Mouse (Mus musculus) layer of hippocampus, postnatal 14 days (tissue): Measurements from ENCODE around the gene Vsnl1. TPM values are rescaled to one million over a fixed set of nuclear protein-coding genes. Genes with fewer than 3 reads are reported as not detected.

Experiments used
- DNase-seq, 2 experiments: peaks; one replicate each; pipeline ENCODE4 v3.0.0; 2021 to 2022; ENCODE audit warnings: low spot score in 2 of 2, mixed read lengths in 1 of 2
- long read RNA-seq, 2 experiments: library from polyadenylated mRNA; stranded (forward); transcript quantifications; one replicate each; pipeline ENCODE4 v2.0.0; 2021
- total RNA-seq, 2 experiments: library from RNA; stranded (reverse); gene quantifications; 2 replicates each; pipeline ENCODE4 v1.2.3; 2021

Vsnl1 gene
- total RNA-seq = 100 to 1,000 TPM; 377 to 391 TPM
- long read RNA-seq, experiment 1, transcript Vsnl1-201 (4 exons, 1,903 nt) = major isoform, 192 of 218 reads
- long read RNA-seq, experiment 1, partial matches to known transcripts = 15 of 218 reads
- long read RNA-seq, experiment 1, other reads (novel, unspliced or antisense) = 11 of 218 reads
- long read RNA-seq, experiment 2, transcript Vsnl1-201 (4 exons, 1,903 nt) = major isoform, 293 of 350 reads
- long read RNA-seq, experiment 2, partial matches to known transcripts = 28 of 350 reads
- long read RNA-seq, experiment 2, other reads (novel, unspliced or antisense) = 28 of 350 reads

- DNase-seq = peak; percentile 84 to 93
These were observed at the start of gene Vsnl1 for GRCm38 (mm10) chr12:11436497-11437265. Gene Vsnl1 (minus strand): TSS chr12:11436613.

GRCm38 (mm10) chr12:11456632-11457031, 20.2 kb upstream of the Vsnl1 start:
- DNase-seq = no peak

- no peak for DNase-seq
These were observed 19.8 kb upstream of the Vsnl1 start for GRCm38 (mm10) chr12:11456213-11456612.

- peak; percentile 65 to 86 for DNase-seq
These were observed 19.3 kb upstream of the Vsnl1 start, which contains the start of gene Rad51ap2 for GRCm38 (mm10) chr12:11455549-11456194. Gene Rad51ap2 (plus strand): TSS chr12:11456079.

GRCm38 (mm10) chr12:11454146-11454545, 17.7 kb upstream of the Vsnl1 start:
- no peak for DNase-seq

- DNase-seq = peak in 1 of 2 experiments; percentile 7
These were observed 1.6 kb upstream of the Vsnl1 start for GRCm38 (mm10) chr12:11437907-11438447.

- DNase-seq = peak; percentile 85 to 87
These were observed 973 bp upstream of the Vsnl1 start for GRCm38 (mm10) chr12:11437266-11437906.

- DNase-seq = no peak
These were observed 426 bp downstream of the Vsnl1 start for GRCm38 (mm10) chr12:11436023-11436350.

- no peak for DNase-seq
These were observed 979 bp downstream of the Vsnl1 start for GRCm38 (mm10) chr12:11435246-11436022.

- no peak for DNase-seq
These were observed 2.0 kb downstream of the Vsnl1 start for GRCm38 (mm10) chr12:11434446-11434845.

- DNase-seq = peak in 1 of 2 experiments; percentile 9
These were observed 2.7 kb downstream of the Vsnl1 start for GRCm38 (mm10) chr12:11433716-11434115.

GRCm38 (mm10) chr12:11433126-11433525, 3.3 kb downstream of the Vsnl1 start:
- no peak for DNase-seq

GRCm38 (mm10) chr12:11427396-11427795, 9.0 kb downstream of the Vsnl1 start:
- no peak for DNase-seq

GRCm38 (mm10) chr12:11418112-11418511, 18.3 kb downstream of the Vsnl1 start:
- DNase-seq = no peak

GRCm38 (mm10) chr12:11407679-11408078, 28.7 kb downstream of the Vsnl1 start:
- DNase-seq = no peak

GRCm38 (mm10) chr12:11398791-11399190, 37.6 kb downstream of the Vsnl1 start:
- DNase-seq = no peak

GRCm38 (mm10) chr12:11397029-11397428, 39.4 kb downstream of the Vsnl1 start:
- DNase-seq = no peak

- DNase-seq = no peak
These were observed 40.9 kb downstream of the Vsnl1 start for GRCm38 (mm10) chr12:11395470-11395869.

- no peak for DNase-seq
These were observed 43.9 kb downstream of the Vsnl1 start for GRCm38 (mm10) chr12:11392525-11392924.

GRCm38 (mm10) chr12:11391244-11391949, 45.0 kb downstream of the Vsnl1 start:
- peak in 1 of 2 experiments; percentile 8 for DNase-seq
